Mouse (Mus musculus) bone marrow, adult 2 months (tissue): ENCODE measurements around the gene Trmt5.

ENCODE experiments used
- CTCF ChIP-seq: fragments of 200-500 bp; IDR thresholded peaks from 2 replicates; pipeline ENCODE4 v1.5.1; 2011; ENCODE audit warnings: low read length, control low read depth; ENCODE audit not compliant: control insufficient read depth, insufficient read depth
- POLR2A ChIP-seq: fragments of 200-500 bp; IDR thresholded peaks from 2 replicates; pipeline ENCODE4 v1.6.1; 2011; ENCODE audit warnings: low read depth, mild to moderate bottlenecking, control low read depth, low read length, borderline replicate concordance; ENCODE audit not compliant: control insufficient read depth

DNA sequence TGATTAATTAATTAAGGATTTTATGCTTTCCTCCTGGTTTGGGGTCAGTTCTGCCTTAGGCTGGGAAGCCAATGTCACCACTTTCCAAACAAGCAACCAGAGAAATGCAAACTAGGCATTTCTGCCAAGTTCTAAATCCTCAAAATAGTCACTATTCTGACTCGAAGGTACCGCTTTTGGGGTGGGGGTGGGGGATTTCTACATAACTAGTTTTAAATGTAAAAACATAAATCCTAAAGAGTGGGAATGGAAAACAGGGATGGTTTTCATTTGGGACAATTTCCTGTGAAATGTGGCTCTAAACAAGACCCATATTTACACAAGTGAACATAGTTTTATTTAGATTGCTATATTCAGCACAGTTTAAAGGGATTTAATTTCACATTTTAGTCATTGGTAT, 53.9 kb downstream of the Trmt5 start:
- TF ChIP-seq CTCF (no peak), POLR2A (no peak)
